Mouse (Mus musculus): ENCODE data around the gene Eepd1.
"Not testable (repeated sequence)": the region's sequence is repeated elsewhere in the genome, so short reads cannot be mapped to it uniquely, and the experiment has no call there.

Eepd1 gene

DNA sequence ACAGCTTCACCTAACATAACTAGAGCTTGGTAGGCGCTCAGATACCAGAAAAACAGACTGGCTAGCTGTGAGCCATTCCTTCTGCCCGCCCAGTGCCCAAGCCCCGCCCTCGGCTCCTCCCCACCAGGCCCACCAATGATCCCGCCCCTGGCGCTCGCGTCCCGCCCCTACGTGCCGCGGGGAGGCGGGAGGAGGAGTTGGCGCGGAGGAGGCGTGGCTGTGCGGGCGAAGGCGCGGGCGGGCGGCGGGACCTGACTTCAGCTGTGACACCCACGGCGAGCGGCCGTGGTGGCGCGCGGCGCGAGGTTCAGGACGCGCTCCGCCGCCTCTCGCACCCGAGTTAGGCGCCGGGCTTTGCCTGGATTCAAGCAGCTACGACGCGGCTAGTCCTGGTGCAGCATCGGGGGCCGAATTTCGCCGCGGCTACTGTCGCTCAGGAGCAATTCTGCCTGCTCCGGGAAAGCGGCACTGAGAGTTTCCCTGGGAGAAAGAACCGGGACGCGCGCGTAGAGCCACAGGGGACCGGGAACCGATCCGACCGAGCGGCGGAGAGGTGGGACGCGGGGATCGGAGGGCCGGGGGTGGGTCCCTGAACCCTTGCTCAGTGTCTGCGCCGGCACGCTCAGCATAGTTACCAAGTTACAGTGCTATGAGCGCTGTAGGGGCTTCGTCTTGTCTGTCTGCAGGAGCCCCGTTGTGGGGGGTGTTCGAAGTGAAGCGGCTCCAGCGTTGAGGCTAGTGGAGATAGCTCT, at the start of gene Eepd1:
TSS of gene Eepd1 (plus strand) at position 204 of the 752 bp plus-strand sequence.
- peak; percentile 93 to 95 for DNase-seq (ENCODE audit: low spot score in 2 of 2)

DNA sequence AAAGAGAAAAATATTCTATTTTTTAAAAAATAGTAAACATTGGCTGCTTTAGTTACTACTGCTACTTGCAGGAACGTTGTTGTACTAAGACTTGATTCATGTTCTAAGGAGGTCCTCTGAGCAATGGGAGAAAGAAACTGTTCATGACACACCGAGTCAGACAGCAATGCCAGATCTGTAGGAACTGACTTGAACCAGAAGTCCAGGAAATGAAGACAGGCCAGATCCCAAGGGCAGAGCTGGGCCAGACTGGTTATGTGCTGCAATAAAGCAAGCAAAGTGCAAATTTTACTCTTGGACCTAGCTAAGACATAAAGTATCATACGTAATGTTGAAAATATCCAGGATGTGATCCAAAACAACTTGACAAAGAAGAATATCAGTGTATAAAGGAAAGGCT, 42.5 kb upstream of the Eepd1 start:
- DNase-seq (ENCODE audit: low spot score in 2 of 2), result no peak

DNA sequence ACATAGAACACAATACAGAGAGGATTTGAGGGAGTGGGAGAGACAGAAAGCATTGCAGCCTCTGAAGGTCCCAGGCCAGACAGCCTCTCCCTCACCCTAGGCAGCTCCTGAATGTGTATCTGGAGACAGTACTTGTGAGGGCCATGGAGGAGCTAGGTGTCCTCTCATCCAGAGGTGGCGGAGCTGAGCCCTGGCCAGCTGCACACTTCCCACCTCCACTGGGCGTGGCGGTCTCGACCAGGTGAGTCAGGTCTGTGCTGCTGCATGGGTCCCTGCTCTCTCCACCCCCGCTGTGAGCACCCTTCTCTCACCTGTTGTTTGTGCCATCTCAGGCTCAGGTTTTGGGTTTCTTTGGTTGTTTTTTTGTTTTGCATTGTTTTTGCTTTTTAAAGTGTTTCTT, 41.3 kb upstream of the Eepd1 start:
- not testable (repeated sequence) for DNase-seq (ENCODE audit: low spot score in 2 of 2)

DNA sequence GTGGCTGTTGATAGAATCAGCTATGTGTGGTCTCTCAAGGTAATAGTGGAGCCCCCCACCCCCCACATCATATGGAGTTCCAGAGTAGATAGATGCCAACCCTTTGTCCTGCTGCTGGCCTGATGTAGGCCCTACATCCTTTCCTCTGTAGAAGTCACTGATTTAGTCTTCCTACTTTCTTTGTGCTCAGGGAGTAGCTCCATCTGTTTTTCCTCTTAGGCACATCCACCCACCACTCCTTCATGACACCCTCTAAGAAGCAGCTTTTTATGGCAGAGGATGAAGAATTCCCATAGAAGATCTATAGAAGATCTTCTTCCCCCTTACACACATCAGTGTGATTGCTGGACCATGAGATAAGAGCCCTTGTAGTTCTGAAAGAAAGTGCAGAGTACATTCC, 39.3 kb upstream of the Eepd1 start:
- DNase-seq (ENCODE audit: low spot score in 2 of 2), result peak; percentile 5 to 11

DNA sequence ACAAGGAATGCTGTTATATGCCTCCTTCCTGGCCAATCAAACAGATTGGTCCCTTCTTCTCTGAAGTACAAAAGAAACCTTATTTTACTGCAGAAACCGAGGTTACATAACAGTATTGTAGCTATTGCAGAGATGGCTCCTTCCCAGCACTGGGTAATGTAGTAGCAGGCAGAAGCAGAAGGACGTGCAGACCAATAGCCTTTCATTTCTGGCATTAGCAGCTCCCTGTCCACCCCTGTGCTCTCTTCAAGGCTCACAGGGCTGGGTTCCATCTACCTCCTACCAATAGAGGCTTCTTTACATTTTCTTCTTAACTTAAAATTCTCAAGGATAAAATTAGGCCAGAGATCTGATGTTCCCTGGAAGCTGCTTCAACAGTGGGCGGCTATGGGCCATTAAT, 38.3 kb upstream of the Eepd1 start:
- DNase-seq (ENCODE audit: low spot score in 2 of 2), result peak; percentile 16 to 19

DNA sequence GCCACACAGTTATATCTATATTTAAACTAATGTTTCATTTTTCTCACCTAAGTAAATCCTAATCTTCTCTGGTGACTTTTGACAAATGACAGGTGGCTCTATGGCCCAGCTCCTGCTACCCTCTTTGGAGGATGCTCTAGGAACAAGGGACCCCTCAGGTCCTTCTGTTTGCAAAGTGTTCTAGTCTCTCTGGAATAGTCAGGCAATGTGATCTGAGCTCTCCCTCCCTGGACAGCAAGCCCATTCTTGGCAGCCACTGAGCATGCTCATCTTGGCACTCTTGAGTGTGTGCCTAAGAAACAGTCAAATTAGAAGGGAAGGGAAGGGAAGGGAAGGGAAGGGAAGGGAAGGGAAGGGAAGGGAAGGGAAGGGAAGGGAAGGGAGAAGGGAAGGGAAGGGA, 37.8 kb upstream of the Eepd1 start:
- DNase-seq (ENCODE audit: low spot score in 2 of 2), result no peak

DNA sequence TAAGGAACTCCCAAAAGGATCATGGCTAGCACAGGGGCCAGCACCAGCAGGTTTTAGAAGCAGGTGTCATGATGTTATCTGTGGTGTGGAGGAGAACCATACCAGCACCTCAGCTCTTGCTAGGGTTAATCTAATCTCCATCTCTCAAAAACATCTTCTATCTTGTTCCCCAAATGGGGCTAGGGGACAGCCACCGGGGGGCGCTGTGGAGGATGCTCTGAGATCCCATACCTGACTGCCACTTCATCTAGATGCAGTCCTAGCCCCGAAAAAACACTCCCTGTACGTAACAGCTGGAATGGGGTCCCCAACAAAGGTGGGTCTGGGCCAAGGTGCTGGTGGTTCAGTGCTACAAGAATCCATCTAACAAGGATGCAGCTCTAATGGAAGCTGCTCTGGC, 31.0 kb upstream of the Eepd1 start:
- no peak for DNase-seq (ENCODE audit: low spot score in 2 of 2)

DNA sequence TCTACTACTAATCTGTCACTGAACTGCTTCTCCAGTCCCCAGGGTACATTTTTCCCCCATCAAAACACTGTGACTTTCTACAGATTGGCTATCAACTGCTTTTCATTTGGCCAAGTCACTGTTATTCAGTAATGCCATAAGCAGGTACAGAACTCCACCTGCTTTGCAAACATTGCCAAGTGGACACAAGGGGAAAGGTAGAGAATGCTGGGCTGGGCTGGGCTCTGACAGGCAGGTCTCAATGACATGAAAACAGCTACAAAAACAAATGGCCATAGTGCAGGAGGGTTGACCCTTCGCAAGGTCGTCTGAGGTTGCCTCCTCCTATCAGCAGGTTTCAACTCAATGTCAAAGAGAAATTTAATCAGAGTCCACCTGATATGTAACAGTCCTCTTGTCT, 26.3 kb upstream of the Eepd1 start:
- DNase-seq (ENCODE audit: low spot score in 2 of 2), result no peak

DNA sequence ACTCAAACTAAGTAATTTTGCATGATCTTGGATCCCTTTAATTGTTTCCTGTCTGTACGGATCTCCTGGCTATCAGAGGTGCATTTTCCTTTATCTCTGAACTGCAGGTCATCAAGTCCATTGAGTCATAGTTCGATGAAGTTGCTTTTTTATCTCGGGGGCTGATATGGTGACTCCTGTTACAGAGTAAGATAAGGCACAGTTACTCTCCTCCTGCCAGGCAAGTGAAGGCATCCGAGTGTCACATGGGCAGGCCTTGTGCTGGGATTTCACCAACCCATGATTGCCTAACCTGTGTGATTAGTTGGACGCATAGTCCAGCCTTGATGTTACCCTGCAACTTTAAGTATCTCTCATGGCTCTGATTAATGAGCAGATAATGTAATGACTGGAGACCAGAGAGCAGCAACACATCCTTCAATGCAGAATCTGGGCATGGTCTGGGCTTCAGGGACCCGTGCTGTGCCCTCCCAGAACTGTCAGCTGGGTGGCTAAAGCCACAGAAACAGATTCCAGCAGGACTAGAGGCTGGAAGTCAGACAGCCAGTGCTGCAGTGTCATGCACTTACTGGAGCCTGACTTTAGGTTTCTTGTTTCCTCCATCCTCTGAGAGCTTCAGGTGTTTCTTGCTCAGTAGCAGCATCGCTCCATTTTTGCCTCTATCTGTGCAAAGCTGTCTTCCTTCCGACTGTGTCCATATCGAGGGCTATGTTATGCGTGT, 20.4 kb upstream of the Eepd1 start:
- no peak for DNase-seq (ENCODE audit: low spot score in 2 of 2)

DNA sequence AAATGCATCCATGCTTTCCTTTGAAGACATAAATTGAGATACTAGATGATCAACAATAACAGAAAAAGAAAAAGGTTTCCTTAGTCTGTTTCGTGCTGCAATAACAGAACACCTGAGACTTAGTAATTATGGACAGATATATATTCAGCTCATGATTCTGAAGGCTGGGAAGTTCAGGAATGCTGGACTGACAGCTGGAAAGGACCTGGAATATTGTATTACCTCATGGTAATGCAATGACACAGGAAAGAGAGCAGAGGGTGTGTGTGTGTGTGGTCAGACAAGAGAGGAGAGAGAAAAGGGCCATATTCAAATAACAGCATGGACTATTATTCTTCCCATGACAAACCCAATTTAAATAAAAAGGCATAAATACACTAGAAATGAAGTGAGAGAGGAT, 17.0 kb upstream of the Eepd1 start:
- DNase-seq (ENCODE audit: low spot score in 2 of 2), result no peak

DNA sequence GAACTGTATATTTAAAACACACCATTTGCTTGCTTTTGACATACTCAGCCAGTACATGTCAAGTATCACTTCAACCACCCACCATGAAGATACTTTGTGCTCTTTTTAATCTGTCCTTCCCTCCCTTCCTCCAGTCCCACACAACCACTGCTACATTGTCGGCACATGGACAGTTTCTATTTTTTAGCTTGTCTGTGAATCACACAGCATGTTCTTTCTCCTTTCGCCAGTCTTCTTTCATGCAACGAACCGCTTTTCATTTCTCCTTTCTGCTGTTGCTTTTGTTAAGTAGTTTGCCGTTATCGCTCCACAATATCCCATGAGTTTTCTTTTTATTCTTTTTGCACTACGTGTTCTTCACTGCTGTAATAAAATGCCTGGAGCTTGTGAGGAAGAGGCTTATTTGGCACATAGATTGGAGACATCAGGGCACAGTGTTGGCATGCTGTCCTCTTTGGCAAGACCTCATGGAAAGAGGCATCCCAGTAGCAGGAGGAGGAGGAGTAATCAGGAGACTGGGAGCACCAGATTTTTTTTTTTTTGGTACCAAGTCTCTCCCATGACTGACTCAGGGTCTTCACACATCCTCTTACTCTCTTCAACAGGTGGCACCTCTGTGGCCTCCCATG, 1.8 kb upstream of the Eepd1 start:
- DNase-seq (ENCODE audit: low spot score in 2 of 2), result peak in 1 of 2 experiments; percentile 28

DNA sequence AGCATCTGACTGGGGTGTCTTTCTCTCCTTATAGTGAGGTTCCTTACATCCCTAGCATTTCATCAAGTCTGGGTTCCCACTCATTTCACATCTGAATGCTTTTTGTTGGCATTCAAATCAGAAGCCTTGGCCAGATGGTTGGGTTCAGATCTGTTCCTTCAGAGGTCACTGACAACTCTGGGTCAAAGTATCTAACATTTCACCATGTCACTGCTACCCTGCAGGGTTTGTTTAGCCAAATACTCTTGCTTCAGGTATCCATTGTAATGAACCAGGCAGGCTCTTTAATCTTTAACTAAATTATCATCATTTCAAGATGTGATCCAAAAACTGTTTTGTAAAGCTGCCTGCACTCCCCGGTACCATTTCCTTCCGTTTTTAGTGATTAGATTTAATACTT, 671 bp upstream of the Eepd1 start:
- DNase-seq (ENCODE audit: low spot score in 2 of 2), result no peak

DNA sequence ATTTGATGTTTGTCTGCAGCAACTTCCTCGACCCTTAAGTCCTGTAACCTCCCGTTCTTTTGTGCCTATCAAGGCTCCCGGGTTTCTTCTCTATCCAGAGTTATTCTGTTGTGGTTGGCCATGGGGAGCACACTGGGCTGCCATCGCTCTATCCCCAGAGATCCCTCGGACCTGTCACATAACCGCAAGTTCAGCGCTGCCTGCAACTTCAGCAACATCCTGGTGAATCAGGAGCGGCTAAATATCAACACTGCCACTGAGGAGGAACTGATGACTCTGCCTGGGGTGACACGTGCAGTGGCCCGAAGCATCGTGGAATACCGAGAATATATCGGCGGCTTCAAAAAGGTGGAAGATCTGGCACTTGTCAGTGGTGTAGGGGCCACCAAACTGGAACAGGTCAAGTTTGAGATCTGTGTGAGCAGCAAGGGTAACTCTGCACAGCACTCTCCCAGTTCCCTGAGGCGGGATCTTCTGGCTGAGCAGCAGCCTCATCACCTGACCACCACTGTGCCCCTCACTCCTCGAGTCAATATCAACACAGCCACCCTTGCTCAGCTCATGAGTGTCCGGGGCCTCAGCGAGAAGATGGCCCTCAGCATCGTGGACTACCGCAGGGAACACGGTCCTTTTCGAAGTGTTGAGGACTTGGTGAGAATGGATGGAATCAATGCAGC, 1.1 kb downstream of the Eepd1 start:
- DNase-seq (ENCODE audit: low spot score in 2 of 2), result peak in 1 of 2 experiments; percentile 26

DNA sequence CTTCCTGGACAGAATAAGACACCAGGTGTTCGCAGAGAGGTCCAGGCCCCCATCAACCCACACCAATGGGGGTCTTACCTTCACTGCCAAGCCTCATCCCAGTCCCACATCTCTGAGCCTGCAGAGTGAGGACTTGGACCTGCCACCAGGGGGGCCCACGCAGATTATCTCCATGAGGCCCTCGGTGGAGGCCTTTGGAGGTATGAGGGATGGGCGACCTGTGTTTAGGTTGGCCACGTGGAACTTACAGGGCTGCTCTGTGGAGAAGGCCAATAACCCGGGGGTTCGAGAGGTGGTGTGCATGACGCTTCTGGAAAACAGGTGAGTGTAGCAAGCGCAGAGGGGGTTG, 1.6 kb downstream of the Eepd1 start:
- DNase-seq (ENCODE audit: low spot score in 2 of 2), result no peak

DNA sequence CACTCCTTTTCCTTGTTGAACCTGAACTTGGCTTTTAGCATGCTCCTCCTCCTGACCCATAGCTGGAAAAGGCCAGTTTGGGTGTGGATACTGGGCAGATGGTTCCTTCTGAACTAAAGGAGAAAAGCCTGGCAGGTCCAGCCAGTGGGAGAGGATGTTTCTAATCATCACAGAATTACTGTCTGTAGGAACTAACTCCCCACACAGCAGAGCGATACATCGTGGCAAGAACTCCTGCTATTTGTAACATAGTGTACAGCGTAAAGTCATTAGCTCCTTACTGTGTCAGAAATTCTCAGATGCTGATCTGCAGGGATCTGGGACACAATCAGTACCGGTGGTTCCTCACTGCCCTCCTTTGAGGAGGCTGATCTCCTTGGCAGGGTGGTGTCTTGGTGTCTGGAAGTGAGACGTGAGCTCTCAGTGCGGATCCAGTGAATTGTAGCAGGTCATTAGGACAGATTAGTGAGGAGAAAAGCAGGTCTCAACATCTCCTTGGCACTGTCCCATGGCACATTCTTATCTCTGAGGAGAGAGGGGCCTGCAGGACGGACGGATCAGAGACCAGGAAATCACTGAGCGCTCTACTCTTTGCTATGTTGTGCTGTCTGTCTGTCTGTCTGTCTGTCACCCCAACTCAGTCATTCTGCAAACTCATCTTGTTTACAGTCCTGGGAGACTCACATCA, 2.7 kb downstream of the Eepd1 start:
- peak in 1 of 2 experiments; percentile 31 for DNase-seq (ENCODE audit: low spot score in 2 of 2)

DNA sequence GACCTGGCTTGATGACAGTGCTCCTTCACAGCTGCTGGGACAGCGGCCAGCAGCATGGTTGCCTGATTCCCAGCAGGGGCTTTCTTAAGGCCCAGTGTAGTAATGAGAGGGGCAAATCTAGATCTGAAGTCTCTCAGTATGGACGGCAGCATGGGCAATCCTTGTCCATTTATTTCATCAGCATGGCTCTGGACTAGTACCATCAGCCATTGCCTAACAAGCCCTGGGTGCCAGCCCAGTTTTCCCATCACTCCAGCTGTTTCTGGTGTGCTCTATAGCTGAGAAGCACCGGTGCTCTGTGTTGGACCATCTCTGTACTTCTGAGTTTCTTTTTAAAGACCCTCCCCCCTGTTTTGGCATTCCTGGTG, 3.3 kb downstream of the Eepd1 start:
- DNase-seq (ENCODE audit: low spot score in 2 of 2), result no peak

DNA sequence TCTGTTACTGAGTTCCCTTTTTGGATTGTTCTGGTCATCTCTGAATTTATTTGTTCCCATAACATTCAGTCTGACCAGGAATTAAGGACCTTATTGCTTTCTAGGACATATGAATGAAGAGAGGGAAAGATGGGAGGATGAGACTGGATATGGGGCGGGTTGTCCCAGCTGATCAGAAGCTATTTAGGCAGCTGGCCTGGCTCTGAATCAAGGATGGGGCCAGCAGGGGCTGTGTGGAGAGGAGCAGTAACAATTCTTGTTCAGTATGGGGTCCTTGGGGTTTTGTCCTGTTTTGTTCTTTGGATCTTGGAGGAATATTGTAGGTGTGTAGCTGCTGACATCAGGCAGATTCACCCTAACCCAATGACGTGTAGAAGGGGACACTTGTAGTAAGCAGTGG, 3.7 kb downstream of the Eepd1 start:
- no peak for DNase-seq (ENCODE audit: low spot score in 2 of 2)

DNA sequence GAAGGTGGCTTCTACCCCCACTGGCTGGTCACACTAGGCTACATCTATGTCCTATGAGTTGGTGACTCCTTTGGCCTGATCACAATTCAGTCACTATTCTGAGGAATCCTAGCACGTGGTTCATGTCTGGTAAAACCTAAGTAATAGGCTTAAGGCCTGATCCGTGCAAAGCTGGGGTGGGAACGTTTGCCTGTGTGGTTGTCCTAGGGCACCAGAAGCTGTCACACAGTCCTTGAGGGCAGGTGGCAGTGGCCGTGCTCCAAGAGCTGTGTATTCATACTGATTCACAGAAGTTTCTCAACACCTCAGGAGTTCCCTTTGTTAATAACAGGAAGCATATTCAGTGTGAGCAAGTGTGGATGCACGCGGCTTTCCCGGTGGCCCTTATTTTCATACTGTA, 4.1 kb downstream of the Eepd1 start:
- DNase-seq (ENCODE audit: low spot score in 2 of 2), result no peak

DNA sequence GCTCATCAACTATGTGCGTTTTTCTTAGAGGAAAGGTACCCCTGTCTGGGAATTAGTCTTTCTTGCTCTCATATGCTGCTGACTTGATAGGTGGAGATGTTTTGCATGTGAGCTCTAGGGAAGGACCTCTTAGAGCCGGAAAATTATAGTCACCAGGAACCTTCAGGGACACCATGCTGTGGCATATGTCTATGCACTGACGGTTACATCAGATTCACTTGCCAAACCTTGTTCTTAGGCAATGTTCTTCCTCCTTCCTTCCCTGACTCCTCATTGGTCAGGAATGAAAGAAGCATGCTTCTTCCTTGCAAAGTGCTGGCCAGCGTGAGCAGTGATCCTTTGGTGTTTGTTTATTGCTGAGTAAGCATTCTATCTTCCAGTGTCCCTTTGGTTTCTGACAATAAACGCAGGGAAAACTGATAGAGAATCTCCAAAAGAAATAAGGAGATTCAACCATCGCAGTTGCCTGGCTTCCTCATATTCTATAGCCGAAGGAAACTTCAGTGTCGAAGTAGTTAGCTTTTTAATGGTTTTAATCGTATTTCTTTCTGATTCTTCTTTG, 5.0 kb downstream of the Eepd1 start:
- no peak for DNase-seq (ENCODE audit: low spot score in 2 of 2)

DNA sequence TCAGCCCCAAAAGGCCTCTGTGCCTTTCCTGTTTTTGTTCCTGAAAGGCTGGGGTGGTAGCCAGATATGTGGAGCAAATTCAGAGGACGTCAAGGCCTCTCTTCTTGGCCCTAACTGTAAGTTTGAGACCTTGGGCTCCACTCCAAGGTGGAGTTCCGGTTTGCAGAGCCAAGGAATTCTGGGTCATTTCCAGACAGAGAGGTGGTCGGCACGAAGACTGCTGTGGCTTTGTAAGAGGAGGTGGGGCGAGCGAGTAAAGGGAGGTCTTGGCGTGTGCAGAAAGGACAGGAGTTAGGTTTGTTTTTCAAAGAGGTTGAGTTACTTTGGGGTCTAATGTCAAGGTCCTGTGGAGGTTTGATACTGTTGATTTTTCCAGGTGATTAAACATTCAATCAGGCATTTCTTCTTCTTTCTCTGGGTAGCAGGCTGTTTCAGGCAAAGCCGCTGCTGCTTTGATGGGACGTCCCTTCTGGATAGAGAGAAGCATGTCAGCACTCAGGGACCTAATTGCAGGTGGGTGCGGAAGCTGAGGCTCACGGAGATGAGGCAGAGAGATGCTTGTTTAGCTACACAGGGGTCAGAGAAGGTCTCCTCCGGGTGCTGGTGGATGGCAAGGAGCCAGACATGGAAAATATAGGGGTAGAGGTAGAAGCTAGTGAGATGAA, 6.2 kb downstream of the Eepd1 start:
- no peak for DNase-seq (ENCODE audit: low spot score in 2 of 2)

DNA sequence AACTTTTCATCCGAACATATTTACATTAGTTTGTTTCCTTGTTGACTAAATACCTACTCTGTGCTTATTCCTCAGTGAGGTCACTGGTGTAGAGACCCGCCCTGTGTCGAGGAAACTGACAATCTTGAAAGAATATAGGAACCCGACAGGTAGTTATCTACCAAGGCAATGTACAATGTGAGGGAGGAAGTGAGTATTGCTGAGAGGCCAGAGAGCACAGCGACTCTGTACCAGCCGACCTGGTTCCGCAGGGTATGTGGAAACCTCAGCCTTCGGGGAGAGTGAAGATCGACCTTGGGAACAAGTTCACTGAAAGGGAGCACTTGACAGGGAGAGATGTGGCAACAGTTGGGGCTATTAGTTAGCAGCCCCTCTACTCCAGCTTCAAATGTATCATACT, 7.2 kb downstream of the Eepd1 start:
- DNase-seq (ENCODE audit: low spot score in 2 of 2), result no peak
